Mouse (Mus musculus) left cerebral cortex, adult 11 months (tissue): ENCODE measurements at regions not wholly inside any gene's neighbourhood (a gene's known extent, or its start where the extent isn't known, plus 50 kb on each side); places are given as distances from the start of the nearest gene placed in this dataset.
"Not testable (repeated sequence)": the region's sequence is repeated elsewhere in the genome, so short reads cannot be mapped to it uniquely, and the experiment has no call there.

Experiments used
- DNase-seq: peaks from one replicate; pipeline ENCODE4 v3.0.0; 2022; ENCODE audit warnings: low spot score

DNA sequence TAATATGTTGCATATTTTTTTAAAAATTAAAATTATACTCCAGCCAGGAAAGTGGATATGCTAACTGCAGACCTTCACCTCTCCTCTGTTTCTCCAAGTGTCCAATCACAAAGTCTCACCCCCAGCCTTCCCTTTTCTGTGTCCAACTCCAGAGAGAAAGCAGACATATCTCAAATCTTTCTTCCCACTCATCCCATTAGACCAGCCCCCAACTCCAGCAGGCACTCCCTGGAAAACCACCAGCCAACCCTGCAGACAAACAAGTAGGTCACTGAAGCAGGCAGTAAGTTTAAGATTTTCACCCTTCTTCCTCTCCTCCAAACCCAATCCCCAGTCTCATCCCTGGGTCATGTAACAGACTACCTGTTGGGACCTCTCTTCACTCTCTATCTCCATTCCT, 94.2 kb upstream of the Ptgfr start:
- no peak for DNase-seq

DNA sequence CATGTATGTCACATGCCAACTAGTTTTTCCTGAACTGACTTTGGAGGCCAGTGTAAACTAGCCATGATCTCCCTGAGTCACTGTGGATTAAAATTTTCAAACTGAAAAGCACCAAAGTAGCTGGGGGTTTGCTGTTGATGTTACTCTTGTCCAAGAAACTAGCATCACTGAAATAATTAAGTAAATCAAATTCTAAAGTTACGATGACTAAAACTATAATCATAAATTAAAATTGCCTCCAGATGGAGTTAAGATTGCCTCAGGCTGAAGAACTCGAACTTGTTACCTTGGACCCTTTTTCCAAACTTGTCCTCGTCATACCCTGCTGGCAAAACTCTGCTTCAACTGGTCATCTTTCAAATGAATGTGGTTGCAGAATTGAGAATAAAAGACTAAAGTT, 93.7 kb upstream of the Ptgfr start:
- DNase-seq = no peak

DNA sequence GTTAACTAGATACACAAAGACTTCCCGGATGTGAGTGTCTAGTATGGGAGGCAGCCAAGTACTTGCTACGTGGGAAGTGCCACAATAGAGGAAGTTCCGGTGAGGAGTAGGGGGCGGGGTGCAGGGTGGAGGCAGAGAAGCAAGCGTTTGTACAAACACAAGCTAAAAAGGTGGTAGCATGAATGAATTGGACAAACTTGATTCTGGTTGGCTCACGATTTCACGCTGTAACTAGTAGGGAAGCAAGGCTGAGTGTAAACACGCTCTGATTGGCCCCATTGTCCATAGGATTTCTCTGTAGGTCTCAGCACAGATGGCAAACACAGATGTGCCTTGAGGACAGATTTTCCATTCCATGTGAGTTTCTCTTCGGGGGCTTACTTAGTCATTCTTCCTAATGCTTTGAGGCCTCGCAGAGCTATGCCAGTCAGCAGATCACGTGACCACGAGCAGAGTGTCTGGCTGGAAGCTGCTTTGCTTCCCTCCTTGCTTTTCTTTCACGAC, 76.6 kb upstream of the Ptgfr start:
- DNase-seq = peak; percentile 11

DNA sequence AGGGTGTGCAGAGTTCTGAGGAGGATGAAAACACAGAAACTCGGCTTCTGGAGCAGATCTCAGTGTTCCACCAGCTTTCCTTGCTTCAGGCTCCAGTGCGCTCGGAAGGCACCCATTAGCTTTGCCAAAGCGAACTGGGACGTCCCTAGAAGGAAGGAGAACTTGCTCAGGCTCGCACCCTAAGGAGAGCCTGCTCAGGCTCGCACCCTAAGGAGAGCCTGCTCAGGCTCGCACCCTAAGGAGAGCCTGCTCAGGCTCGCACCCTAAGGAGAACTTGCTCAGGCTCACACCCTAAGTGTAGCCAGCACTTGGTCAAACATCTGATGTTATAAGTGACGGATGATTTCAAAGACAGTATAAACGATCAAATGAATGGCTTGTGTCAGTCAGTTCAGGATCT, 74.9 kb upstream of the Ptgfr start:
- DNase-seq = not testable (repeated sequence)

DNA sequence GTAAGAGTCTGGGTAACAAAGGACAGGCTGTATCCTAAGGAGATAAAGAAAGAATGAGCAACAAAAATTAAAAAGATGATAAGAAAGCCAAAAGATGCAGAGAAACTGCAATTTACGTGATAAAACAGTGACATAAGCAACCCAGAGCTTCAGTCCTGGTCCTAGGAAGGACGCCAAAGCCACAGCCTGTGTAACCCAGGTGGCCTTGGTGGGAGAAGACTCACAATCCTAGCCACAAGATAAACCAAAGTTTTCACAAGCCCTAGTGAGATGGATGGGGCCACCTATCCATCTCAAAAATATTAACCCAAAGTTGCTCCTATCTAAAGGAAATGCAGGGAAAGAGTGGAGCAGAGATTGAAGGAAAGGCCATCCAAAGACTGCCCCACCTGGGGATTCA, 73.4 kb upstream of the Ptgfr start:
- DNase-seq = no peak

DNA sequence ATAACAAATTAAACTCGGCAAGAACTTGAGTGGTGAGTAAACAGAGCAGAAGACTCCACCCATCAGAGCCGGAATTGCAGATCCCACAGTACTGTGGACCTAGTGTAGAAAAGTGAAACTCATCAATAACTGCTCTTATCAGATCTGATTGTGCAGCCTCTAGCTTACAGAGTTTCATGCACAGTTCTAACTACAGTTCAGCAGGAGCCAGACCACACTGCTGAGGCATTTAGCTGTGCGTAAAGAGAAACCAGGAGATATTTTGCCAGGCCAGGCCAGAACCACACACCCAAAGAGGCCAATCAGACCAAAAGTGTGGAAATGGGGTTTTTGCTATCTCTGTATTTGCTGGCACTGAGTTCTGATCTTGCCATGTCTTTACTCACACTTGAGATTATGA, 71.9 kb upstream of the Ptgfr start:
- DNase-seq = no peak

GRCm38 (mm10) chr3:151908886-151909285, 71.5 kb upstream of the Ptgfr start:
- DNase-seq = no peak

GRCm38 (mm10) chr3:151905775-151906174, 68.3 kb upstream of the Ptgfr start:
- DNase-seq = no peak

- no peak for DNase-seq
Measured at GRCm38 (mm10) chr3:151903169-151903568, 65.7 kb upstream of the Ptgfr start.

DNA sequence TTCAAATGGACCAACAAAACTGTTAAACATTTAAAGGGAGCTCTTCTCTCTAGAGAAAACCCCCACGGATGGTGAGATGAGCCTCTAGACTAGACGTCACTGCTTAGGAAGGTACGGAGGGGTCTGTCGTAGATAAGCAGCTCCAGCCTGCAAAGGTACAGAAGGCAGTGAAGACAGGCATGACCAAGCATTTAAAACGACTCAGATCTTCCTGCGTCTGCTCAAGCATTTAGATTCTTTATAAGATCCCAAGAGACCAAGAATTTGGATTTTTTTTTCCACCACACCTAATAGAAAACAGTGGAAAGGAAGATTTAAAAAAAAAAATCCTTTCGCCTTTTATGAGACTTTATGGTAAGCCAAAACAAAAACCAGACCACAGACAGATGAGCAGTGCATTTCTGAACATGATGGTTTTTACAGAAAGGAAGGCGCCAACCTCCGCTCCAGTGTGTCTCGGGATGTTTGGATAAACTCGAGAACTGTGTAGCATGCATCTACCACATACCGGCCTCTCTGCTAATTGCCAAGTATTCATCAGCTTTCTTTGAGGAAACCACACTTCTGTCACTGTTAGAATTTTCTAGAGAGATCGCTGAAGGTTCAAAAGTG, 64.9 kb upstream of the Ptgfr start:
- DNase-seq = no peak

GRCm38 (mm10) chr3:151899676-151900075, 62.2 kb upstream of the Ptgfr start:
- no peak for DNase-seq

DNA sequence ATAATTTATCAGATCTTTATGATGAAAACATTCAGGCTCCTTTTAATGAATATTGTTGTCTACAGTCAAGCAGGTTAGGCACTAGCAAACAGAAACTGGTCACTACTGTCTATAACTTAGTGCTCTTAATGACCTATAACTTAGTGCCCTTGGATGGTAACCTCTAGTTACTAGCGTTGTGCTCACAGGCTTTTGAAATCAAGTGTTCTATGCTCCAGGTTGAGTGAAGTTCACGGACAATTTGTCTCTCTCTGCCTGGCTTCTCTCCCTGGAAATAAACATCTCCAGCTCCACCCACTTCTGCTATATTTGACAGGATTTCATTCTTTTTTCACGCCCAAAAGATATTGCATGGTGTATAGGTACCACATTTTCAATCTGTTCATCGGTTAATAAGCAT, 61.7 kb upstream of the Ptgfr start:
- DNase-seq = no peak

GRCm38 (mm10) chr3:151896320-151896719, 58.9 kb upstream of the Ptgfr start:
- no peak for DNase-seq

- no peak for DNase-seq
Measured at GRCm38 (mm10) chr3:151894712-151895111, 57.3 kb upstream of the Ptgfr start.

DNA sequence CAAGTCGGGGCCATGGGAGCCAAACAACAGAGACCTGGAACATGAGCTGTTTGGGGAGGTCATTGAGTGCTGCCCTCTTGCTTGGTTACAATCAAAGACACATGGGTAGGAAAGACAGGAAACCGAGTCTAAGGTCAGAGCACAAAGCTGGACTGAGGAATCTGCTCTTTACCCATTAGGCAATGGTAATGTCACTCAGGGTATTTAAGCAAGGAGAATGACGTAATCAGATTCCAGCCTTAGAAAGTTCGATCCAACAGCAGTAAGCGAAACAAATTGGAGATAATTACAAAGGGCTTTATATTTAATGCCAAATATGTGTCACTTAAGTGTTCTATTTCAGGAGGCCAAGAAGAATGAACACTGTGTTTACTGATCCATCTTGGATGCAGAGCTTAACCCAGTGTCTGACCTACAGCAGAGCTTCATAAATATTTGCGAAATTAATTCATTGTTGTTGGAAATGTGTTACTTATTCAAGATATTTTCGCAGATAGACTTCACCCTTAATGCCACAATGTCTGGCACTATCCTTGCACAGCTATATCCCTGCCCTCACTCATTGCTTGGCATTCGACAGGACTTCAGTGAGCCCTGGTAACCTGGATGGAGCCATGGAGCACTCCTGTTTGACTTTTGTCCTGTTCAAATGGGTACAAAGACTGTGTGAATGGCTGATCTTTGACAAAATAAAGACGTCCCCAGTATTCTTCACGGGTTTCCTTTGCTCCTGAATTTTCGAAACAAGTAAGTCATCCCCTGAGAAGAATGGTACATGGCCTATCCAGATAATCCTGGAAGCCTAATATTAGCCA, 56.2 kb upstream of the Ptgfr start:
- no peak for DNase-seq

- DNase-seq = peak; percentile 12
Measured at GRCm38 (mm10) chr3:151891760-151892253, 54.4 kb upstream of the Ptgfr start.

DNA sequence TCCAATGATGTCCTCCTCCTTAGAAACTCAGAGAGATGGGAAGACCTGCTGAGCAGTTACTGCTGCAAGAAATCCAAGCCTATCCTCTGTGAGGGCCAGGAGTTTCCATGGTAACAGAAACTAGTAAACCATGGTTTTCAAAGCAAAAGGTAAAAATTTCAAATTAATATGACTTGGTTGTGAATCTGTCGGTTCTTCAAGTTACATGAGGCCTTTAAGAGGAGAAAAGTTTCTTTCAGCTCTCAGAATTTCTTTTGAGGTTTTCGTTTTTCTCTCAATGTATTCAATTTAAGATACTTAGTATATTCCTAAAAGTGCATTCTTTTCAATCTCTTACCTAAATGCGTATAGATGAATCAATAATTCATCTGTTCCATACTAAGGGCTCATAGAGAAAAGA, 53.9 kb upstream of the Ptgfr start:
- DNase-seq = no peak

DNA sequence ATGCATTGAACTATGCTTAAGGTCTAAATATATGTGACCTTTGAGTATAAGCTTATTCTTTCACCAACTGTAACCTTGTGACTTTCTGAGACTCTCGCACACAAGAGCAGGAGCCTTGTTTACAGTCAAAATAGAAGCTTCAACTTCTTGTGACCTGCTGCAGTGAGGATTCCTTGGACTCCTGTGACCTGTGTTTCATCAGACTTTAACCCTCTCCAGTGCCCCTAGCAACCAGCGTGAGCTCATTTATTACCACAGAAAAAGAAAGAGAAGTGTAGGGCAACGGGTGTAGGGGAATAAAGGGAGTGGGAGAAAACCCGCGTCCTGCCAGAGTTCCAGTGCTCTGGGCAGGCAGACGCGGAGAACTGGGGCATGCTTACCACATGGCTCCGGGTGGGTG, 52.3 kb upstream of the Ptgfr start:
- no peak for DNase-seq
